Mouse (Mus musculus) frontal cortex, postnatal 14 days (tissue): ENCODE results near the gene Trim28.

Experiments
- DNase-seq, 2 experiments: peaks; one replicate each; pipeline ENCODE4 v3.0.0; 2022; ENCODE audit warnings: low spot score in 2 of 2

Gene Trim28

DNA sequence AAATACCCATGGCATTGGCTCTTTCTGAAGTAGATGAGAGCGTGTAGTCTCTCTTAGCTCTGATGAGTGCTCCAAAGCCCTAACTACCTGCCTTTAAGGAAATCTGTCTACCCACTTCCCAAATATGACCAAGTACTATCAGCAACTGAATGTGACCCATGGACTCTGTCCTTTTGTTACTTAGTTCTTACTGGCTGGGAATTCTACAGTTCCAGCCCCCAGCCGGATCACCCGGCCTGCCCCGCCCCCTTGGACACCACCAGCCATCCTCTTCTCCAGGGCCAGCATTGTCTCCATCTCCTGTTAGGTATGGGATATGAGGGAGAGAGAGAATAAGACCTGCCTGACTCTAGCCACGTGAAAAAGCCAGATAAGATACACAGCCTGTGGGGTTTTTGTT is 861 bp upstream of the Trim28 start, which contains the start of gene Slc27a5:
TSS of gene Slc27a5 (minus strand) at position 140 of the 400 bp plus-strand sequence.
- no peak for DNase-seq

DNA sequence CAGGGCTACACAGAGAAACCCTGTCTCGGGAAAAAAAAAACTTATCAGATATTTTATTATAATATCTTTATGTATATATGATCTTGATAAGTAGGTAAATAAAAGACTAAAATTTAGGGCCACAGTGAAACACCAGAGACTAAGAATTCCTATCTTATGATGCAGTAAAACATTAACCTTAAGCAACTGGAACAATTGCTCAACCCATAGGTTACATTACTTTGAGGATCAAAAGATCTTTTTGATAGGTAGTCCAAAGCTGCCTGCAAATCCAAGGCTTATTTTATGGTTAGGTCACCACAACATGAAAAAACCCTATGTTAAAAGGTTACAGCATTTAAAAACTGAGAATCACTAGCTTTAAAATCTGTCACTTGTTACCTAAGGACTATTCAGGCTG is 2.7 kb downstream of the Trim28 start:
- DNase-seq, result no peak

DNA sequence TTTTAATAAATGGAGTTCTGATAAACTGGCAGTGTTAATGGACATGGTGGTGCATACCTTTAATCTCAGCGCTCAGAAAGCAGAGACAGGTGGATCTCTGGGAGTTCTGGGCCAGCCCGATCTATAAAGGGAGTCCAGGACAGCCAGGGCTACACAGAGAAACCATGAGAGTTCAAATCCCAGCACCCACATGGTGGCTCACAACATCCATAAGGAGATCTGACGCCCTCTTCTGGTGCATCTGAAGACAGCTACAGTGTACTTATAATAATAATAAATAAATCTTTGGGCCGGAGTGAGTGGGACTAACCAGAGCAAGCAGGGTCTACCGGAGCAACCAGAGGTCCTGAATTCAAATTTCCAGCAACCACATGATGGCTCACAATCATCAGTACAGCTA is 4.5 kb downstream of the Trim28 start:
- DNase-seq, result no peak

DNA sequence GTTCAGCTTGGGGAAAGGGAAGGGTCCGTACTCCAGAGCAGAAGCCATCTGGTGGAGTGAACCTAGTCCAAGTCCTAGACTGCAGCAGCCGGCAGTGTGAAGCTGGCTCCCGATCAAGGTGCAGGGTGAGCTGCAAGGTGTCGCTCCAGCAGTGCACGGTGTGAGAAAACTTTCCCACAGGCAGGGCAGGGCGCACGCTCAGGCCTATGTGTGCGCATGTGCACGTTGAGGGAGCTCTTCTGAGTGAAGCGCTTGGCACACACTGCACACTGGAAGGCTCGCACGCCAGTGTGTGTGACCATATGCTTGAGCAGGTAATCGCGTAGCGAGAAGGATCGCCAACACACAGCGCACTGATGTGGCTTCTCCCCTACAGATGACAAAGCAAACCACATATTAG is 7.1 kb downstream of the Trim28 start:
- no peak for DNase-seq

DNA sequence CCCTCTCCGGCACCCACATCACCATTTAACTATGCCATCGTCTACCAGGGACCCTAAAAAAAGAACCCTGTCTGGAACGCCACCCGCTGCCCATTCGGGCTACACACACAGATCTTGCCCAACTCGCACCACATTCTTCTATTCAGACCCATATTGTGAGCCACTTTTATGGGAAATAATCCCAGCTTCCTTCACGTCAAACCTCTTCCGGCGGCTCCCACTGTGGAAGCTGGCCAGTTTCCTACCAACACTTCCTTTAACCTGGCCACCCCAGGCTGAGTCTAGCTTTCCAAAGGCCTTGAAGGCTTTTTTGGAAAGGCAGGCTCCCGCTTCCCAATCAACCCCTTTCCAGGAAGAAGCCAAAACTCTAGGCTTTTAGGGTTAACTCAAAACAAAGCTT is 7.6 kb downstream of the Trim28 start:
- no peak for DNase-seq

DNA sequence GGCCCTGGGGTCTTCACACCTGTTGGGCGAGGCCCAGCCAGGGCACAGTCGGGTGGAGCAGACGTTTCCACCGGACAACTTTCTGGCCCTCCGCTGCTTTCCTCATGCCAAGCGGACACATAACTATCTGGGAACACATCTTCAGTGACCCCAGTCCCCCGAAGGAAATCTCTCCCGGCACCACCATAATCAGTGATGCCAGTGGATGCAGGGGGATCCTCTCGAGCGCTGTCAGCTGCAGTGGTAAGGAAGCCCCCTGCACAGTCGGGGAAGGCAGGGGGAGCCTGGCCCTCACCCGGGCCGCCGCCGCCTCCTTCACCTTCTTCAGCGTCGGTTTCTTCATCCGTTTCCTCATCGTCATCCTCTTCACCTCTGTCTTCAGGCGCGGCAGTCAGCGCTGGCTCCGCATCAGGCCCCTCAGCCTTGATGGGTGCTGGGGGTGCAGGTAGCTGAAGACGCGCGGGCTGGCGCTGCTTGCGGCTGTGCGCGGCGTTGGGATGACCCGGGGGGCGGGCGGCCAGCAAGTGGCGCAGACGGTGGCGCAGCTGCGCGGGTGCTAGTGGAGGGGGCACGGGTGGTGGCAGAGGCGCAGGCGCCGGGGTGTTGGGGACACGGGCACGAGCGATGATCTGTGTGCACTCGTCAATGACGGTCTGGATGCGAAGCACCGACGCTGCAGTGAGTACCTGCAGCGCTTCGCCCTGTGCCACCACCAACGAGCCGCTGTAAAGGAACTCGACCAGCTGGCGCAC is 8.6 kb downstream of the Trim28 start:
- DNase-seq, result no peak

DNA sequence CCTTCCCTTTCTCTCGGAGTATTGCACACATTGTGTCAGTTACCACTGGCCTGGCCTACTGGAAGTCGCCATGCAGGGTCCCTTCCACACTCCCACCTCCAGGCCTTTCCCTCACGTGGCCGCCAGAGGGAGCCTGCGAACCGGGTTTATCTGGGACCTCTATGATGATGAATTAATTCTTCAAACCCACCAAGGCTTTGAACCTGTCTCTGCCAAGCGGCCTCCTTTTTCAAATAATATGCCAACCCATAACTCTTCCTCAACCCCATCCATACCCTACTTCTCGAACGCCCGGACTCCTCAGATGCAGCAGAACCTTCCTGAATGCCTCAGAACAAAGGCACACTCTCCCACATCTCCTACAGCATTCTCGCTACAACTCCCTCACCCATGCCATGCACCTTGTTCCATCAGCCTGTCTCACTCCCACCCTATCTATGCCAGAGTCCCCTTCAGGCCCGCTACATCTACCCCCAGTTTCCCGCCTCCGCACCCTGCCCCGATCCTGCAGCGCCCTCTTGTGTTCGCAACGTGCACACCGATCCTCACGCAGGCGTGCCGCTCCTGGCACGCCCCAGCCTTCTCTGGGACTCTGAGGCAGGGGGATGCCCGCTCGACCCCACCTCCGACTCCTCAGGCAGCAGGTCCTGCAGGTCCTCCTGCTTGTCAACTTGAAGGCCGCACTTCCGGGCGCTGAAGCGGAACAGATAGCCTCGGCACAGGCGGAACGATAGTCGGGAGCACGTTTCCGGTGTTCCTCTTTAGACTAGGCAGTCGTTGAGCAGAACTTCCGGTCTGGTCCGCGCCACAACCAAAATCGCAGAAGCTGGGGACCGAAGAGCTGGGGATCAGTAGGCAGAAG is 10.5 kb downstream of the Trim28 start:
- peak; percentile 87 to 94 for DNase-seq

DNA sequence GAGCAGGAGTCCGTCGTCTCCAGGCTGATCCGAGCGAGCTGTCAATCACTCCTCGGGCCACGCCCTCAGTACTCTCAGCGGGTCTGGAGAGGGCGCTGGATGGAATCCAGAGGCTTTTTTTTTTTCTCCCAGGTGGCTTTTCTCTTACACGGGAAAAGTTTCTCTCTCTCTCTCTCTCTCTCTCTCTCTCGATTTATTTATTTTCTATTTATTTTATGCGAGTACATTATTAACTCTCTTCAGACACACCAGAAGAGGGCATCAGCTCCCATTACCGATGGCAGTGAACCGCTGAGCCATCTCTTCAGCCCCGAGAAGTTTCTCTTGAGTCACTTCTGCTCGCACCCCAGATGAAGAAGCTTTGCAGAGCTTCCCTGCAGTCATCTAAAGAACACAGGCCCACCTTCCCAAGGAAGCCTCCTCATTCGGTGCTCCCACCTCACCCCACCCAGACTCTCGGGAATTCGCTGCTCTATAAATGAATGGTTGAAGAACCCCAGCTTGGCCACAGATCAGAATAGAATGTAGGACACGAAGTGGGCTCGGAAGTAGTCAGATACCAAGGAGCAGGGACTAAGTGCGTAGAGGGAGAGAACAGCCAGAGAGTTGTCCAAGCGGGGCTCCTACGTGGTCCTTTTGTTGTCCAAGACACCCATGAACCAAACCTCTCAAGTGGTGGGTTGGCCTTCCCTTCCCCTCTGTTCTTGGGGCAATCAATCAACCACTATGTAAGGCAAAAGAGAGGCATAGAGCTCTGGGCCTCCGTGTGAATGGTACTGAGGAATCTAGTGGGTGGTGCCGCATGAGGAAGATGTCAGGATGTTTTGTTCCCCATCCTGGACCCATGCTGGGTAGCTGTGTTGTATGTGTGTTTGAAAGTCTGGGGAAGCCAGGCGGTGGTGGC is 11.3 kb downstream of the Trim28 start, which contains the start of gene Zbtb45:
TSS of gene Zbtb45 (minus strand) at position 30 of the 904 bp plus-strand sequence.
- DNase-seq, result no peak

DNA sequence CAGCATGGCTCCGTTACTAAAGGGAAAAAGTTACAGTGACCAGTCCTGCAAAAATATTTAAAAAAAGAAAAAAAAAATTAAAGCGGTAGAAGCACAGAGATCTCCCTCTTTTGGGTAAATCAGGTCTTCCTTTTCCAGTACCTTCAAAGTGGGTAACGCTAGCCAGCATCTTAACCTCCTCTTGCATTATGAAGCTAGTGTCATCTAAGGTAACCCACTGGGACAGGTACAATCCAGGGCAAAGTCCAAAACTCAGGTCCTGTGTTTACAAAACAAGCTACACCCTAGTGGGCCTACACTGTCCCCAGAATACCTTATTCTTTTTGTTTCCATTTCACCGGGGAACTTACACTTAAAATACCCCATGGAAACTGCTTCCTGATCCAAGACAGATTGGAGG is 14.8 kb downstream of the Trim28 start:
- DNase-seq, result no peak

DNA sequence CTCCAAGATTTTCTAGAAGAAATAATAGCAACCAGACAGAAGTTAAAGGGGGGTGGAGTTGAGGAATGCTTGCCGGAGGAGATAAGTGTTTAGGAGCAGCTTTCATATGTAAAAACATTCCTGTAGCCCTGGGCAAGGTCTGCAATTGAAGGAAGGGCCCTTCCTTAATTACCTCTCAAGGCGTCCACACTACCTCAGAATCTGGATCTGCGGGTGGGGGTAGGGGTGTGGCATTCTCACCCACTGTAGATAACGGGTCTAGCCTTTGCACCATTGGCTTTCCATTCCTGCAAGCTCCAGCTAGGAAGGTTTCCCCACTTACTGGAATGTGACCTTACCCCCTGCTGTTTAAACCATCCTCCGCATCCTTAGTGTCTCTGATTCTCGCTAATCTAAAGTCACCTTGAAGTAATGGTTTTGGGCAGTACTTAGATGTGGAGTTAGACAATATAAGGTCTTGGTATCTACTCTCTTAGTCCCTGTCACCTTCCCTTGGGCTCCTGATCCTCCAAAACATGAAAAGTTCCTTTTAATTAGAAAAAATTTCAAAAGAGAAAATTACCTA is 15.4 kb downstream of the Trim28 start:
- no peak for DNase-seq

DNA sequence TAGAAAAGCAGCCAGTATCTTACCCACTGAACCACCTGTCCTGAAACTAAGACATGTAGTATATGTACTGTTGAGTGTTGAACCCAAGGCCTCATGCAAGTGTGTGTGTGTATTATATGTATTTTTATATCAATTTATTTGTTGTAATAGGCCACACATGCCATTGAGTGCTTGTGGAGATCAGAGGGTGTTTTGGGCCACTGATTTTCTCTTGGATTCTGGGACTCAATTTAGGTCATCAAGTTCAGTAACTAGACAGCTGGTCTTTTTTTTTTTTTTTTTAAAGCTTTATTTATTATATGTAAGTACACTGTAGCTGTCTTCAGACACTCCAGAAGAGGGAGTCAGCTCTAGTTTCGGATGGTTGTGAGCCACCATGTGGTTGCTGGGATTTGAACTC is 16.3 kb downstream of the Trim28 start:
- DNase-seq, result no peak

DNA sequence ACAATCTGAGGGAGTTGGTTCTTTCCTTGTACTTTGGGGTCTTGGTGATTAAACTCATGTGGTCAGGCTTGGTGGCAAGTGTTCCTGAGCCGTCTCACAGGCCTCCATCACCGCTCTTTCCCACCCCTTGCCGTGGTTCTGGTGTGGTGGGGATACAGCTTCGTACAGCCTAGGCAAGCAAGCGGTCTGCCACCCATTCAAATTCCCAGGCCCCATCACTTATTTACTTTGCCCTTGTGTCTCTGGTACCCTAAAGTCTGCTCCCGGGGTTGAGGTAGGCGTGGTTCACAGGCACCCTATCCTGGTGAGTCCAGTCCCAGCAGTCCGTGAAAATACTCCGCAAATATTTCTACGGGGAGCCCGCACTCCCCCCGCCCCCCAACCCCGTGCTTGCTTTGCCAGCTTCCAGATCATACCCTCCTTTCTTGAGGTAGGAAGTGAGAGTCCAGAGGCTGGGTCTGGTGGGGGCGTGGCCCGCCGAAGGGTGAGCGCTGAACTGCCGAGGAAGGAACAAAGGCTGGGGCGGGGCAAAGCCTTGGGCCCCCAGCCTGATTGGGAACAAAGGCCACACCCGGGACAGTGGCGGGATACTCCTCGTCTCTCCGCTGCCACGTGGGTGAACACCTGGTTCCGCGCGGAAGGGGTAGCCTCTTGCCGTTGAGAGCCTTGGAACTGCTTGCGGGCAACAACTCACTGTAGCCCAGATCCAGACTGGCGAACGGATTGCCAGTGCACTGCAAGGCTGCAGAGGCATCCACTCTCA is 24.0 kb downstream of the Trim28 start:
- DNase-seq, result no peak

DNA sequence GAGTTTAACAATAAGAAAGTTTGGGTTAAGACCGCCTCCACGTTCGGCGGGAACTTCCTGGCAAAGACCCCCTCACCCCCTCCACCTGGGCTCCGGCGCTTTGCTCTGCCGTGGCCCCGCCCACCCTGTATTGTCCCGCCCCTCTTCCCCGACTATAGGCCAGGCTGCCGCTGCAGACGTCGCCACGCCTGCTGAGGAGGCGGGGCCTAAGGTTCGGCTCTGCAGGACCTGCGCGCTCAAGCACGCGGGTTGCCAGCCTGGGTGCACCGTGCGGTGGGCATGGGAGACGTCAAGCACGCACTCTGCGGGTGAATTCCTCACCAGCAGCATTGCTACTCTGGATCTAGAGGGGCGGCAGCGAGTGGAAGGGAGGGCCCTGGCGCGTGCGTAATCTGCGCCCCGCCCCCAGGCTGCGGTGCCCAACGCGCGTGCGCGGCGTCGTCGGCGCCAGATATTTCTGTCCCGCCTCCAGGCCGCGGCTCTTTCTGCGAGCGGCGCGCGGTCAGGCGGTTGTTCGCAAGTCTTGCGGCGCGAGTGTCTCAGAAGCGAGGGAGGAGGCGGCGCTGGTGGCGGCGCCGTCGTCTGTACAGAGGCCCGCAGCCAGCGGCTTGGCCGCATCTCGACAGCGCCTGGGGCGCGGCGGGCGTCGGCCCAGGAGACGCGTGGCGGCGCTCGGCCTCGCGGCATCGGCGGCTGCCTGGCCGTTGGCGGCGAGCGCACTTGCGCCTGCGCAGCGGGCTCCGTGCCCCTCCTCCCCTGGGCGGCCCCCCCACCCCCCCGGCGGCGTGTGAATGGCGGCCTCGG is 25.2 kb downstream of the Trim28 start:
- peak; percentile 92 to 95 for DNase-seq

DNA sequence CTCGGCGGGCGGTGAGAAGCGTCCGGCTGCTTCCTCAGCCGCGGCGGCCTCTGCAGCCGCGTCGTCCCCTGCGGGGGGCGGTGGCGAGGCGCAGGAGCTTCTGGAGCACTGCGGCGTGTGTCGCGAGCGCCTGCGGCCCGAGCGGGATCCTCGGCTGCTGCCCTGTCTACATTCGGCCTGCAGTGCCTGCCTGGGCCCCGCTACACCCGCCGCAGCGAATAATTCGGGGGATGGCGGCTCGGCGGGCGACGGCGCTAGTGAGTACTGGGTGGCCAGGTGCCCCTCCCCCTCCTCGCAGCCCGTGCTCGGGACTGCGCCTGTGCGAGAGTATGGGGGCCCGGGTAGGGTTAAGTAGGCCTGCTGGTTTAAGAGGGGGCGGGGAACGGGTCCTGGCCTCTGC is 25.9 kb downstream of the Trim28 start:
- peak; percentile 80 for DNase-seq

DNA sequence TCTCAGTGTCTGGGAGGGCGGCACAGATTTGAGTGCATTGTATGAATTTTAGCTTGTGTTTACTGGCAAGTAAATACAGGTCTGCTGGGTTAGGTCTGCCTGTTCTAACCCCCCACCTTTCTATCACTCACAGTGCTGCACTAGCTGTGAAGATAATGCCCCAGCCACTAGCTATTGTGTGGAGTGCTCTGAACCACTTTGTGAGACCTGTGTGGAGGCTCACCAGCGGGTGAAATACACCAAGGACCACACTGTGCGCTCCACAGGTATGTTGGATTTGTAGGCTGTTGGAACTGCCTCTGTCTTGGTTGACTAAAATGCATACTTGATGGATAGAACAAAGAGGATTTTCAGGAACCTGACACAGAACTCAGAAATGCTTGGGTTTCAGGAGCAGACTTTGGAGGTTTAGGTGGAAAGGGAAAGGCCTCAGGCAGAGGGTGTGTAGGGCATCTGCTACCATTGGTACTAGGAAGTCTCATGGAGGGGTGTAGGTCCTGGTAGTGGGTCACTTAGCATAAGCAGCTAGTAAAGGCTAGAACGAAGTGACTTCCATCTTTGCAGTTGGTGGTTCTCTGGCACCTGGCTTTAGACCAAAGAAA is 26.7 kb downstream of the Trim28 start:
- no peak for DNase-seq

DNA sequence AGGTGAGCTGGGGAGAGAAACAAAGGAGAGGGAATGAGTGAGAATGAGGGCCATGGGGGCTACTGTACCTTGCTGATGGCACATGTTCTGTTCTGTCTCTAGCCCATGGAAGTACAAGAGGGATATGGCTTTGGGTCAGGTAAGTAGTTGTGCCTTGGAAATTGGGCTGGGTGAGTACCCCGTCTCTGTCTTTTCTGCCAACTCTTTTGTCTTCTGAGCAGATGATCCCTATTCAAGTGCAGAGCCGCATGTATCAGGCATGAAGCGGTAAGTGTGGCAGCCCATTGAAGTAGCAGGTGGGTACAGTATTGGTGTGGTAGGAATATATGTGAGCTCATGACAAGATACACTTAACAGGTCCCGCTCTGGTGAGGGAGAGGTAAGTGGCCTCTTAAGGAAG is 30.1 kb downstream of the Trim28 start:
- DNase-seq, result no peak

DNA sequence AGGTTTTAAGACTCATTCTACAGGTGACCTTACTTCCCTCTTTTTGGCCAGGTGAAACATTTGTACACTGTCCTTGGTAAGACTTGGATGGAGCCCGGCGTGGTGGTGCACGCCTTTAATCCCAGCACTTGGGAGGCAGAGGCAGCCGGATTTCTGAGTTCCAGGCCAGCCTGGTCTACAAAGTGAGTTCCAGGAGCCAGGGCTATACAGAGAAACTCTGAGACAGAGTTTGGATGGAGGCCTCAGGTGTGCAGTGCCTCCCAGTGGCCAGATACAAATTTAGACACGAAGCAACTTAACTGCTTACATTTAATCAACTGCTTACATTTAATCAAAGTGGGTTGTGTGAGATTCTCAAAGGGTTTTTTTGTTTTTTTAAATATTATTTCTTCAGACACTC is 32.2 kb downstream of the Trim28 start:
- no peak for DNase-seq

DNA sequence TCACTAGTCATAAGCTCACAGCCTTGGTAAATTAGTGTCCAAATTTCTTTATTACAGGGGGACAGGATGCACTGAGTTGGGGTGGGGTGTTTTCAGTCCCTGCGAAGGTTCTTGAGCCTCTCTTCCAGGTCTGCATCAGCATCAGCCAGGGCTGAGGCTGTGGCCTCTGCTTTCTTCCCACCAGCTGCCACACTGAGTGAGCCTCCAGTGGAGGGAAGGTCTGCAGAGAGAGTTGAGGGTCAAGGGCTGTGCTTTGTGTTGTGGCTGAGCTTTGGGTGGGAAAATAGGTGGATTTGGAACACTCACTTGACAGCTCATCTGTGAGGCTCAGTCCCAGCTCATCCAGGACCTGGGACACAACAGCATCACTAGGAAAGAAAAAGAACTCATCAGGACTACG is 33.1 kb downstream of the Trim28 start:
- no peak for DNase-seq

DNA sequence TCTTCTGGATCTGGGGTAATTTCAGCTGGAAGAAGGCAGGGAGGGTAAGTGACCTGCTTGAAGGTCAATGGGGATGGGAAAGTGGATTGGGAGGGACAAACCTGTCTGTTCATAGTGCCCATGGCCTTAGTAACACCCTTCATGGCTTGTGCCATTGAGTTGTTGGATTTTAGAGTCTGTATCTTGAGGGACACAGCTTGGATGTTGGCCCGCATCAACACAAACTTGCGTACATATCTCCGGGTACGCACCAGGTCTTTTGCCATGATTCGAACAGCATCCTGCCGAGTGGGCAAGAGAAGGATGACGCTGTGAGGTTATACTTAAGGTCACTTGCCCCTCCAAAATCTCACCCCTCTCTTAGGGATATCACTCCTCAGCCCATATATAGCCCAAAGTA is 33.6 kb downstream of the Trim28 start:
- DNase-seq, result no peak
